Mouse (Mus musculus): ENCODE measurements around the gene Sec24d.

Sec24d gene

DNA sequence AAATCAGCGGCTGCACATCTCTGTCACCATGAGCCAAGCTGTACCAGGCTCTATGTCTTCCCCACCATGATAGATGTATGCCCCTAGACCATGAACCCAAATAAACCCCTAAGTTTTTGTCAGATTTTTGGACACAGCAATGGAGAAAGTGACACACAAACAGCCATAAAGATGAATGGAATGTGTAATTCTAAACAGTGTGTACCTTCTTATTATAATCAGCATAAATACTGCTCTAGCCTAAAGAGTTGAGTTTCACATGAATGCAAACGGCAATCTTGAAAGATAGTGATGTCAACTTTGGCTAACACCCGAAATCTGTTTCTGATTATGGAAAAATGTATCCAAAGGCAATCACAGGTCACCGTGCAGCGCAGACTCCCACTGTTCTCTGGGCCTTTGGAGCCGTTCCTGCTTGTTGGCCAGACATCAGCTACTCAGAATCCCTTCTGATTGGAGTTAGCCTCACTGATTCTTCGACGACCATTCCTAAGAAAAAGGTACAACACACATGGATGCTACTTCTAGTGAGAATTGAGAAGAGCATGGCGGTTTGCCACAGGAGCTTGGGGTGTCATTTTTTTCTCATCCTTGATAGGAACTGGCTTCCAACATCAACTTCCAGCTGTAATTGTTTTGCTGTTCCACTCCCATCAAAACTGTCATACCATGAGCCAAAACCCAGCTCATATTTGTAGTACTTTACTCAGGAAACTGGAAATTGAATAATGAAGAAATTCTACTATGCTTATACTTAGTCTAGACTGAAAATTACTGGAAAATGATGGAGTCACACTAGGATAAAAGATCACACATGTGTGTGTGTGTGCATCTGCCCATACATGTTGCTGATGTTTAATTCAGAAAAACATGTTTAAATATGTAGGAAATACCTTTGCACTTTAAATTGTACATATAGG is 130.6 kb downstream of the Sec24d start:
- no peak for TF ChIP-seq GATA4 (IDR thresholded peaks at IDR 0.05; ENCODE audit: insufficient replicate concordance, low read length)

DNA sequence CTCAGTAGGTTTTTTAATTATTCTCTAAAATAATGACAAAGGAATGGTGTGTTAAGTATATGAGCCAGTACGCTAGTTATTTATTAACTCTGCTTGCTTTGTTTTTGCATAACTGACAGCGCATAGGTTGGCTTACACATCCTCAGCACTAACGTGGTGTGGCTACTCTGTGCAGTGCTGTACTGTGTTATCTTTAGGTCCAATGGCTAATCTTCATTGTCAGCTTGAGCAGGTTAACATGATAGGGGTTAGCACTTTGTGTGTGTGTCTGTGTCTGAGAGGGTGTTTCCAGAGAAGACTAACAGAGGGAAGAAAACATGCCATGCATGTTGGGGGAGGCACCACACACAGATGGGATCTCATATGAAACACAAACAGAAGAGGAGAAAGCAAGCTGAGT is 137.7 kb downstream of the Sec24d start:
- TF ChIP-seq GATA4 (IDR thresholded peaks at IDR 0.05; ENCODE audit: insufficient replicate concordance, low read length) = no peak

DNA sequence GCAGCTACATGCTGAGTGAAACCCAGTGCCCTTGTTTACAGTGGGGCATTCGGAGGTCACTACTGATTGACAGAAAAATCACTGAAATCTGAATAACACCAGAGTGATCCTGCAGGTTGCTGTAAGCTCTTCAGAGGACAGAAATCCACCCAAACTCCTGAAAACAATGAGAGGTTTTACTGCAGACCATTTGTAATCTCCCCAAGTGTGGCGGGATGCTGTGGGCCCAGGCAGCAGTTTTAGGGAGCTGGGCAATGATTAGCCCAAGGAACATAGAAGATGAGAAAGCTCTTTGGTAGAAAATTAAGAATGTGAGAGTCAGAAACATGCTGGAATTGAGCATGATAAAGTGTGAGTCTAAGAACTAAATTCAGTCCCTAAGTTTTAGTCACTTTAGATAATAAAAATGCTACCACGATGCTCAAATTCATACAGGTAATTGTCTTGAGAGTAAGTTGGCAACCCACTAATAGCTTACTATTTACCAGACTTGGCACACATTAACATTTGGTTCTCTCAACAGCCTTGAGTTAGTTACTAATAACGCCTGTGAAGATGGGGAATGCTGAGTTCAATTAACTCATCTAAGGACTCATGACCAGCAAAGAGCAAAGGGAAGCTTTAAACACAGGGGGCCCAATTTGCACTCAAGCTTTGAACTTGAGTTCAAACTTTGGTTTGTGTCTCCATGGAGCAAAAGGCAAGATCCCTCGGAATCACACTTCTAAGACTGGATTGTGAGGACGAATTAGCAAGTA is 144.7 kb downstream of the Sec24d start:
- TF ChIP-seq GATA4 (IDR thresholded peaks at IDR 0.05; ENCODE audit: insufficient replicate concordance, low read length) = no peak

DNA sequence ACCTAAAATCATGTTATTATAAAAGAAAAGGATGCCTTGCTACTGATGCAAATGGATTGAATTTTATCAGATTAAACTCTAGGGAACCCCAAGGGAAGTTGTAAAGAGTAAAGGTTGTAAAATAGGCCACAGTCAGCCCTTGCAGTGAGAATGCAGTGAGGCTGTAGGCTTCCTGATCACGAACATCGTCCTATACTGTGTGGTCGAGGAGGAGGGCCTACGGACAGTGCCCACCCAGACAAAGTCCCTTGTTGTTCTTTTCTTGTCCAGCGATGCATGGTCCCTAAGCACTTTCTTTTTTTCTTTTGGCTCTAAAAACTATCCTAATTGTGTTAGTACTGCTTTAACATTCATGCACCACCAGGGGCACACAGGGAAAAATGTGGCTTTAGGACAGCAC is 145.9 kb downstream of the Sec24d start:
- no peak for TF ChIP-seq GATA4 (IDR thresholded peaks at IDR 0.05; ENCODE audit: insufficient replicate concordance, low read length)
